Mouse (Mus musculus) bone marrow macrophage, adult 2 months (primary cell): ENCODE results near the gene Dpf3.

Source experiments
- CTCF ChIP-seq: IDR thresholded peaks from 2 replicates; pipeline ENCODE4 v1.5.1; 2012; ENCODE audit warnings: low read depth, mild to moderate bottlenecking, low read length, moderate library complexity
- POLR2A ChIP-seq: IDR thresholded peaks from 2 replicates; pipeline ENCODE4 v1.6.1; 2012; ENCODE audit warnings: mild to moderate bottlenecking, low read depth, low read length, borderline replicate concordance

GRCm38 (mm10) chr12:83348246-83348645 lies 139.3 kb downstream of the Dpf3 start:
- TF ChIP-seq CTCF: no peak
- no peak for TF ChIP-seq POLR2A
